In genomic region chr6:131377378-131377777, GRCm38 (mm10) we compare ENCODE assay signal across 23 mouse cellular contexts. TPM values are rescaled to one million over a fixed set of nuclear protein-coding genes. Genes with fewer than 3 reads are reported as not detected.
"Had no signal": no experiment of that assay in that cellular context is flagged by ENCODE, and none has a peak within 500 bp of the region (broad histone marks: within the 10 kb centered on the region; RNA-seq: fewer than 3 reads in every experiment).

No protein-coding gene starts in this region.

- H3K27me3 ChIP-seq: heart, embryonic 12.5 days; hindbrain, embryonic 12.5 days; intestine, embryonic 15.5 days; limb, embryonic 12.5 days; liver, embryonic 13.5 days; liver, embryonic 15.5 days had no signal

- ATAC-seq: hindbrain, embryonic 16.5 days; inflammation-experienced regulatory T-cells, adult 6 months; intestine, embryonic 15.5 days; intestine, postnatal 0 days had no signal

- H3K27ac ChIP-seq: heart, adult 2 months; hindbrain, embryonic 10.5 days; hindbrain, embryonic 12.5 days; hindbrain, embryonic 14.5 days; intestine, embryonic 15.5 days; layer of hippocampus, adult 2 months; left cerebral cortex, adult 2 months; limb, embryonic 10.5 days; limb, embryonic 12.5 days; liver, embryonic 13.5 days; liver, embryonic 15.5 days had no signal

- DNase-seq: gastrocnemius, postnatal 14 days; gastrocnemius, postnatal 36 days; heart, adult 2 months; heart, postnatal 10 days; kidney, adult 18-20 months; kidney, adult 8-10 months; kidney, postnatal 10 days; kidney, postnatal 4 days; liver; liver, embryonic 13.5 days had no signal

- H3K4me3 ChIP-seq: heart, adult 2 months; heart, embryonic 12.5 days; hindbrain, embryonic 10.5 days; hindbrain, embryonic 12.5 days; intestine, embryonic 15.5 days; layer of hippocampus, adult 2 months; left cerebral cortex, adult 2 months; limb, embryonic 10.5 days; limb, embryonic 12.5 days; liver, embryonic 13.5 days; liver, embryonic 15.5 days had no signal

RNA-seq across cellular contexts. Expression of gene Styk1, which starts 24.0 kb away (rescaled TPM):
- polyA plus RNA-seq: inflammation-experienced regulatory T-cells, adult 6 months had no signal
